Mouse (Mus musculus) lung, postnatal 0 days (tissue): Measurements from ENCODE around the gene Dhfr. TPM values are rescaled to one million over a fixed set of nuclear protein-coding genes. Genes with fewer than 3 reads are reported as not detected.
A peak's percentile ranks its signal among the peaks of the same experiment; 100 is the strongest.

Source experiments
- ATAC-seq: fragments of 200-750 bp; cut with Nextera tagmentation; 2 replicates; pipeline ENCODE4 v1.8.0; 2017; ENCODE audit warnings: moderate library complexity
- DNase-seq: peaks from one replicate; pipeline ENCODE4 v3.0.0-alpha.2; 2016; ENCODE audit warnings: low spot score
- H3K27ac ChIP-seq: fragments of 300-500 bp; sonication (generic); 2 replicates; pipeline ENCODE4 v1.5.1; 2014; ENCODE audit warnings: antibody characterized with exemption, mild to moderate bottlenecking, low read length, mixed read lengths
- H3K27me3 ChIP-seq: fragments of 300-500 bp; sonication (generic); replicated peaks from 2 replicates; pipeline ENCODE4 v1.6.1; 2014; ENCODE audit warnings: low read length, mixed read lengths; ENCODE audit not compliant: insufficient read depth
- H3K36me3 ChIP-seq: fragments of 300-500 bp; sonication (generic); 2 replicates; pipeline ENCODE4 v1.6.1; 2014; ENCODE audit warnings: low read length, mixed read lengths; ENCODE audit not compliant: insufficient read depth
- H3K4me1 ChIP-seq: fragments of 300-500 bp; sonication (generic); 2 replicates; pipeline ENCODE4 v1.6.1; 2014; ENCODE audit warnings: antibody characterized with exemption, low read depth, low read length, mixed read lengths; ENCODE audit not compliant: insufficient read depth
- H3K4me2 ChIP-seq: fragments of 300-500 bp; sonication (generic); replicated peaks from 2 replicates; pipeline ENCODE4 v1.6.1; 2014; ENCODE audit warnings: low read depth, mild to moderate bottlenecking, low read length, moderate library complexity, mixed read lengths
- H3K4me3 ChIP-seq: fragments of 300-500 bp; sonication (generic); 2 replicates; pipeline ENCODE4 v1.5.1; 2014; ENCODE audit warnings: low read depth, low read length
- H3K9ac ChIP-seq: fragments of 300-500 bp; sonication (generic); replicated peaks from 2 replicates; pipeline ENCODE4 v1.6.1; 2014; ENCODE audit warnings: low read depth, mild to moderate bottlenecking
- H3K9me3 ChIP-seq: fragments of 300-500 bp; sonication (generic); 2 replicates; pipeline ENCODE4 v1.6.1; 2016; ENCODE audit warnings: low read length, mixed read lengths
- CTCF ChIP-seq: IDR thresholded peaks from 2 replicates; pipeline ENCODE4 v1.5.1; 2016; ENCODE audit warnings: antibody characterized with exemption, mild to moderate bottlenecking
- EP300 ChIP-seq: IDR thresholded peaks from 2 replicates; pipeline ENCODE4 v1.6.1; 2016; ENCODE audit warnings: antibody characterized with exemption, mild to moderate bottlenecking, control low read depth
- WGBS: fragments of 180-500 bp; shearing (Covaris S2); extraction: QIAGEN DNeasy Blood & Tissue Kit; methylation state at CpG from one replicate; pipeline ENCODE4 v1.1.7; 2014; 5-methylcytosine and 5-hydroxymethylcytosine counted together
- polyA plus RNA-seq: library from polyadenylated mRNA; unstranded; fragments of >200 nt; fragmentation: Nextera tagmentation; extraction: Ambion mirVana; gene quantifications from 2 replicates; pipeline ENCODE4 v1.2.1, GENCODE M21; 2015

Gene Dhfr
- polyA plus RNA-seq, 1 experiment from 2014 or later = 2.7 TPM

DNA sequence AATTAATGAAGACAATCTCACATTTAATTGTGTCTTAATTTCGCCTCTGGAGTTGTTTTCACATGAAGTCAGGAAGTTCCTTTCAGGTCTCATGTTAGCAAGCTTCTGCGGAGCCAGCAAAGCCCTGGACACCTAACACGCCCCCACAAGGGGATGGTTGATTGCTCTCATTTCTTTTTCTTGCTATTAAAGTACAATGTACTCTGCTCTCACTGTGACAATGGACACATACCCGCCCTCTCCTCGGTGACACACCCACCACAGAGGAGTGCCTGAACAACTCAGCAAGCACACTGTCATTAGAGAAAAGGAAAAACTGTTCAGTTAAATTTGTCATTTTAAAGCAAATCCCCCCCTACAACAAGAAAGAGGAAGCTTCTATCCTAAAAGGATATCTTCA is 8.2 kb upstream of the Dhfr start:
- H3K9ac ChIP-seq = no peak overlapping the region
- H3K27me3 ChIP-seq = no peaks in the 10 kb centered on the region
- H3K27ac ChIP-seq = no peak overlapping the region
- H3K4me1 ChIP-seq = no peaks in the 10 kb centered on the region
- no peak for DNase-seq
- TF ChIP-seq CTCF = no peak
- TF ChIP-seq EP300 = no peak
- ATAC-seq = no peak
- H3K4me3 ChIP-seq = no peak overlapping the region
- 83% methylated on average over 5 of the region's 5 CpGs for WGBS
- no peaks in the 10 kb centered on the region for H3K9me3 ChIP-seq
- H3K36me3 ChIP-seq = peaks cover 16% of the 10 kb centered on the region
- no peak overlapping the region for H3K4me2 ChIP-seq

DNA sequence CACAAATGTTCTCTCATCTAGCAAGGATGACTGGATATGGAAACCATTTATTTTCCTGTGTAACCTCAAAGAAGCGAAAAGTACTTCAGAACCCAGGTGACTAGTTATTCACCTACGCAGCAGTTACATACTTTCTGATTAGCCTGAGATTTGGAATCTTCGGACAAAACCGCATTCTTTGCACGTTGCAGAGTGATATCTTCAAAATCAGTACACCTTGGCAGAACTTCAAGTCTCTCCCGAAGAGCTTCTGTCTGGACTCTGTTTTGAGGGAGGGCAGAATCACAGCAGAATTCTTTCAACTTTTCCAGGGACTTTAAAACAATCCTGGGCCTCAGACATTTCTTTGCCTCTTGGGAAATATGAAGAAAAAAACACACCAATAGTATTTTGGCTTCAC is 3.4 kb upstream of the Dhfr start:
- TF ChIP-seq EP300 (no peak), CTCF (no peak)
- H3K4me1 ChIP-seq = 0 out of 2 replicates have a peak, but pooled peaks cover 4% of the 10 kb centered on the region
- 76% methylated on average over 6 of the region's 6 CpGs for WGBS
- H3K27ac ChIP-seq = no peak overlapping the region
- no peak for DNase-seq
- H3K4me2 ChIP-seq = no peak overlapping the region
- peaks cover 5% of the 10 kb centered on the region for H3K36me3 ChIP-seq
- no peak for ATAC-seq
- H3K9ac ChIP-seq = no peak overlapping the region
- H3K9me3 ChIP-seq = no peaks in the 10 kb centered on the region
- H3K27me3 ChIP-seq = no peaks in the 10 kb centered on the region
- H3K4me3 ChIP-seq = no peak overlapping the region

GRCm38 (mm10) chr13:92353956-92354355 is 570 bp upstream of the Dhfr start:
- Histone ChIP-seq H3K4me3 (peak overlapping the region; percentile 77), H3K4me1 (0 out of 2 replicates have a peak, but pooled peaks cover 4% of the 10 kb centered on the region), H3K27ac (peak overlapping the region; percentile 89), H3K27me3 (no peaks in the 10 kb centered on the region), H3K36me3 (peaks cover 2% of the 10 kb centered on the region; the same call in 1 of the 2 replicates), H3K4me2 (peak overlapping the region; percentile 99), H3K9ac (peak overlapping the region; percentile 29), H3K9me3 (no peaks in the 10 kb centered on the region)
- TF ChIP-seq CTCF (no peak), EP300 (no peak)
- DNase-seq (no peak), ATAC-seq (no peak)
- 11% methylated on average over 4 of the region's 4 CpGs for WGBS

GRCm38 (mm10) chr13:92355272-92355643 is 732 bp downstream of the Dhfr start:
- Histone ChIP-seq H3K36me3 (no peaks in the 10 kb centered on the region), H3K9me3 (no peaks in the 10 kb centered on the region), H3K27ac (no peak overlapping the region), H3K4me1 (0 out of 2 replicates have a peak, but pooled peaks cover 4% of the 10 kb centered on the region), H3K4me3 (peak overlapping the region; percentile 77), H3K4me2 (peak overlapping the region; percentile 99), H3K27me3 (no peaks in the 10 kb centered on the region), H3K9ac (peak overlapping the region; percentile 44)
- WGBS = 1% methylated on average over 24 of the region's 24 CpGs
- ATAC-seq = no peak
- peak; percentile 42 for DNase-seq
- TF ChIP-seq CTCF = no peak
- TF ChIP-seq EP300 = no peak

DNA sequence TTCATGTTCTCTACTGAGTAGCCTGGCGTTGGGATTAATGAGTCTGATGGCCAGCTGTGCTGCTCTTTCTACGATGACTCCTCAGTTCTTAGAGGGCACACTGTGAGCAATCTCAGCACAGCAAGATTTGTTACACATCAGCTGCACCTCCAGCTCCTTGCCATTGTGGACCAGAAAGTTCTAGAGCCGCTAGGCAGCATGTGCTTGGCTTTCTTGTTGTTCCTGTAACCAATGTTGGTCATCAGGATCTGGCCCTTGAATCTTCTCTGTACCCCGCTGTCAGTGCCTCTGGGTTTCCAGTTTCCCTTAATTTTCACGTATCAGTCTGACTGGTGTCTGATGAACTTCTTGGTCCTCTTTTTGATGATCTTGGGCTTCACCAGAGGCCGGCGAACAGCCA is 1.9 kb downstream of the Dhfr start:
- Histone ChIP-seq H3K9ac (no peak overlapping the region), H3K4me1 (0 out of 2 replicates have a peak, but pooled peaks cover 4% of the 10 kb centered on the region), H3K27me3 (no peaks in the 10 kb centered on the region), H3K4me3 (no peak overlapping the region), H3K36me3 (no peaks in the 10 kb centered on the region), H3K9me3 (no peaks in the 10 kb centered on the region), H3K4me2 (no peak overlapping the region), H3K27ac (no peak overlapping the region)
- DNase-seq (no peak), ATAC-seq (no peak)
- WGBS = 79% methylated on average over 7 of the region's 7 CpGs
- TF ChIP-seq EP300 = no peak
- TF ChIP-seq CTCF = no peak

DNA sequence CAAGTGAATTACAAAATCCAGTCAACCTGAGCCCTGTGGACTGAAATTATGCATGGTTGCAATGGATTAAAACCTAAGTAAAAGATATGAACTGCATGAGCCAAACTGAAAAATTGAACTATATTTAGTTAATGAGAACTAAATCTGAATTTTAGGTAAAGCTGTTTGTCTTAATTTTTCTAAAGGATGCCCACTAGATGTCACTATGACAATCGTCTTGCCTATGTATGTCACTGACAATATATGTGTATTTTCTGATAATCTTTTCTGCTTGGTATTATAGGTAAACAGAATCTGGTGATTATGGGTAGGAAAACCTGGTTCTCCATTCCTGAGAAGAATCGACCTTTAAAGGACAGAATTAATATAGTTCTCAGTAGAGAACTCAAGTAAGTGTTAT is 3.1 kb downstream of the Dhfr start:
- Histone ChIP-seq H3K27me3 (no peaks in the 10 kb centered on the region), H3K9ac (no peak overlapping the region), H3K36me3 (no peaks in the 10 kb centered on the region), H3K9me3 (no peaks in the 10 kb centered on the region), H3K27ac (no peak overlapping the region), H3K4me2 (no peak overlapping the region), H3K4me3 (no peak overlapping the region), H3K4me1 (0 out of 2 replicates have a peak, but pooled peaks cover 4% of the 10 kb centered on the region)
- no peak for DNase-seq
- peak; percentile 37 for TF ChIP-seq CTCF
- no peak for TF ChIP-seq EP300
- ATAC-seq = no peak
- 46% methylated on average over 2 of the region's 2 CpGs for WGBS

GRCm38 (mm10) chr13:92361609-92362008 is 7.1 kb downstream of the Dhfr start:
- Histone ChIP-seq H3K36me3 (no peaks in the 10 kb centered on the region), H3K27ac (no peak overlapping the region), H3K27me3 (no peaks in the 10 kb centered on the region), H3K9me3 (no peaks in the 10 kb centered on the region), H3K4me1 (0 out of 2 replicates have a peak, but pooled peaks cover 2% of the 10 kb centered on the region), H3K4me2 (no peak overlapping the region), H3K4me3 (no peak overlapping the region), H3K9ac (no peak overlapping the region)
- TF ChIP-seq EP300 (no peak), CTCF (no peak)
- no peak for ATAC-seq
- 73% methylated on average over 2 of the region's 2 CpGs for WGBS
- no peak for DNase-seq
